Mouse (Mus musculus): ENCODE measurements around the gene Skida1.

DNA sequence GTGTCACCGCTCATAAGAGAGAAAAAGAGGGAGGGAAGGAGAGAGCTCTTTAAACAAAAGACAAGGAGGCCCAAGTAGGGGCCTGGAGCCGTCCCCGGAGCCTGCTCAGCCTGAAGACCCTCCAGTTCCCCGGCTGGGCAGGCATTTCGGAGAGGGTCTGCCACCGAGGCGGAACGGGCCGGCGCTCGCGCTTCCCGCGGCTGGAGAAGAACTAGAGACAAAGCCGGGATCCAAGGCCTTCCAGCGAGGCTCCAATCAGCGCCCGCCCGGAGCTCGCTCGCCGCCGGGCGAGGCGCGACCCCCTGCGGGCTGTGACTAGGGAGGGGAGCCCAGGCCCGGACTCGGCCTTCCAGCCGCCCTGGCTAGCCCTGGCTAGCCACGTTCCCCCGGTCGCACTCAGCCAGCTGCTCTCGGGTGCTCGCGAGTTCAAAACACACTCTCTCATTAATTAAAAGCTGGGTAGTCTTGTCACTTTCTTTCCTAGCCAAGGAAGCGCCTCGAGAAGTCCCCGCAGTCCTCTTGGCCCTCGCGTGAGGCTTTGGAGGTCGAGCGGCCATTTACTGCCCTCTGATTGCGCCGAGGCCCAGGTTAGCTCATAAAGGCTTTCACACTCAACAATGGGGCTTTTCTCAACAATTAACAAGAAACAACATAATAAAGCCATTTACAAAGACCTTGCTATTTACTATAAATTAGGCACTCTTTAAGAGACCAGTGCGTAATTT lies 9.1 kb downstream of the Skida1 start:
- TF ChIP-seq CTCF (IDR thresholded peaks at IDR 0.05; ENCODE audit: extremely low read depth, insufficient read depth, low read length) (no peak), POLR2A (IDR thresholded peaks at IDR 0.05; ENCODE audit: extremely low read depth, insufficient read depth, low read length) (no peak)
